Mouse (Mus musculus): Measurements from ENCODE around the gene Olfr1222.
"Not testable (repeated sequence)": the region's sequence is repeated elsewhere in the genome, so short reads cannot be mapped to it uniquely, and the experiment has no call there.

Olfr1222 gene

GRCm38 (mm10) chr2:89132954-89133353 lies at the start of gene Olfr1222:
Gene Olfr1222 (minus strand): TSS chr2:89133054.
- DNase-seq (ENCODE audit: low spot score) = no peak

GRCm38 (mm10) chr2:89174569-89174968 lies 41.7 kb upstream of the Olfr1222 start, which contains the start of gene Olfr1225:
Gene Olfr1225 (minus strand): TSS chr2:89174669.
- DNase-seq (ENCODE audit: low spot score) = no peak

- DNase-seq (ENCODE audit: low spot score) = not testable (repeated sequence)
Observed at GRCm38 (mm10) chr2:89164711-89165110, 31.9 kb upstream of the Olfr1222 start.

GRCm38 (mm10) chr2:89163991-89164390 lies 31.1 kb upstream of the Olfr1222 start, which contains the start of gene Olfr1224-ps1:
Gene Olfr1224-ps1 (minus strand): TSS chr2:89164091.
- DNase-seq (ENCODE audit: low spot score) = not testable (repeated sequence)

- DNase-seq (ENCODE audit: low spot score) = no peak
Observed at GRCm38 (mm10) chr2:89151460-89151859, 18.6 kb upstream of the Olfr1222 start, which contains the start of gene Olfr1223. Gene Olfr1223 (minus strand): TSS chr2:89151560.

- no peak for DNase-seq (ENCODE audit: low spot score)
Observed at GRCm38 (mm10) chr2:89117183-89117582, 15.7 kb downstream of the Olfr1222 start, which contains the start of gene Olfr1221. Gene Olfr1221 (minus strand): TSS chr2:89117283.

GRCm38 (mm10) chr2:89106735-89107134 lies 26.1 kb downstream of the Olfr1222 start, which contains the start of gene Olfr1220:
Gene Olfr1220 (minus strand): TSS chr2:89106835.
- DNase-seq (ENCODE audit: low spot score) = no peak

- no peak for DNase-seq (ENCODE audit: low spot score)
Observed at GRCm38 (mm10) chr2:89105651-89106050, 27.2 kb downstream of the Olfr1222 start.

GRCm38 (mm10) chr2:89093848-89094247 lies 39.0 kb downstream of the Olfr1222 start:
- DNase-seq (ENCODE audit: low spot score) = no peak

- no peak for DNase-seq (ENCODE audit: low spot score)
Observed at GRCm38 (mm10) chr2:89083413-89083812, 49.4 kb downstream of the Olfr1222 start, which contains the start of gene Olfr1219. Gene Olfr1219 (minus strand): TSS chr2:89083513.

GRCm38 (mm10) chr2:89081487-89081886 lies 51.4 kb downstream of the Olfr1222 start:
- DNase-seq (ENCODE audit: low spot score) = no peak

Data from lung, postnatal 25 days (tissue).